Mouse (Mus musculus) G1E (cell line): Measurements from ENCODE around the gene Med13l. TPM values are rescaled to one million over a fixed set of nuclear protein-coding genes. Genes with fewer than 3 reads are reported as not detected.

Experiments used
- ATAC-seq: 2 replicates; pipeline ENCODE4 v1.8.0; 2016; ENCODE audit warnings: mild to moderate bottlenecking; ENCODE audit not compliant: insufficient number of reproducible peaks, poor library complexity, low FRiP score, severe bottlenecking; ENCODE audit errors: extremely low read depth
- DNase-seq: peaks from one replicate; pipeline ENCODE4 v3.0.0; 2012; ENCODE audit warnings: low spot score
- H3K27me3 ChIP-seq: 2 replicates; pipeline ENCODE4 v1.6.1; 2012; ENCODE audit warnings: mild to moderate bottlenecking, low read length, inconsistent platforms; ENCODE audit not compliant: insufficient read depth
- H3K36me3 ChIP-seq: replicated peaks from 2 replicates; pipeline ENCODE3; 2012; ENCODE audit warnings: mild to moderate bottlenecking, inconsistent platforms
- H3K4me1 ChIP-seq: 2 replicates; pipeline ENCODE4 v1.6.1; 2012; ENCODE audit warnings: low read depth, low read length, inconsistent platforms, mixed read lengths; ENCODE audit not compliant: insufficient read depth
- H3K4me3 ChIP-seq: 2 replicates; pipeline ENCODE4 v1.5.1; 2012; ENCODE audit warnings: low read depth, mild to moderate bottlenecking, inconsistent platforms, low read length, moderate library complexity, mixed read lengths
- H3K9me3 ChIP-seq: replicated peaks from 2 replicates; pipeline ENCODE4 v1.6.1; 2012; ENCODE audit warnings: inconsistent platforms
- CTCF ChIP-seq: IDR thresholded peaks from 2 replicates; pipeline ENCODE4 v1.5.1; 2012; ENCODE audit warnings: low read depth, low read length, inconsistent platforms, mixed read lengths
- GATA1 ChIP-seq: IDR thresholded peaks from 2 replicates; pipeline ENCODE4 v1.6.1; 2012; ENCODE audit warnings: borderline replicate concordance, low read length, inconsistent platforms, mixed read lengths
- GATA2 ChIP-seq: IDR thresholded peaks from 2 replicates; pipeline ENCODE4 v1.6.1; 2012; ENCODE audit warnings: low read depth, low read length, inconsistent platforms, borderline replicate concordance
- POLR2AphosphoS5 ChIP-seq: IDR thresholded peaks from 2 replicates; pipeline ENCODE4 v1.6.1; 2012; ENCODE audit warnings: low read depth, low read length, inconsistent platforms; ENCODE audit not compliant: insufficient replicate concordance
- TAL1 ChIP-seq: conservative IDR thresholded peaks from 2 replicates; pipeline ENCODE4 v1.6.1; 2012; ENCODE audit warnings: low read depth, low read length, inconsistent platforms, mixed read lengths
- polyA plus RNA-seq: library from polyadenylated mRNA; stranded (reverse); fragments of >175 nt; gene quantifications from 2 replicates; pipeline ENCODE4 v1.2.3, GENCODE M21; 2012
- total RNA-seq, 2 experiments: library from RNA; stranded (forward) in 1 of 2; stranded (reverse) in 1 of 2; fragments of 200-1000 nt in 1 of 2; fragments of >200 nt in 1 of 2; fragmentation: Nextera tagmentation in 1 of 2; gene quantifications; 2 replicates each; pipeline ENCODE4 v1.2.3; 2014 to 2017

The Med13l gene
- total and polyA plus RNA-seq, 3 experiments: 16.8 to 91.7 (median 17.9) TPM

- no peaks in the 10 kb centered on the region for H3K36me3 ChIP-seq
- H3K4me1 ChIP-seq: peaks cover 2% of the 10 kb centered on the region; the same call in 1 of the 2 replicates
- ATAC-seq (no peak), DNase-seq (no peak)
- TF ChIP-seq GATA2 (no peak), GATA1 (no peak), TAL1 (no peak), POLR2AphosphoS5 (no peak), CTCF (no peak)
- H3K27me3 ChIP-seq: peaks cover 33% of the 10 kb centered on the region
- no peaks in the 10 kb centered on the region for H3K9me3 ChIP-seq
- no peak overlapping the region for H3K4me3 ChIP-seq
Observed at GRCm38 (mm10) chr5:118543816-118544215, 16.7 kb upstream of the Med13l start.

GRCm38 (mm10) chr5:118550493-118550892 lies 10.0 kb upstream of the Med13l start:
- H3K4me1 ChIP-seq: peaks cover 3% of the 10 kb centered on the region
- no peak for TF ChIP-seq CTCF
- TF ChIP-seq TAL1: no peak
- TF ChIP-seq GATA2: no peak
- peaks cover 5% of the 10 kb centered on the region for H3K9me3 ChIP-seq
- no peaks in the 10 kb centered on the region for H3K36me3 ChIP-seq
- DNase-seq (no peak), ATAC-seq (no peak)
- H3K4me3 ChIP-seq: no peak overlapping the region
- peaks cover 19% of the 10 kb centered on the region for H3K27me3 ChIP-seq

- H3K4me1 ChIP-seq: peaks cover 29% of the 10 kb centered on the region
- H3K27me3 ChIP-seq: peaks cover 12% of the 10 kb centered on the region
- no peaks in the 10 kb centered on the region for H3K36me3 ChIP-seq
- DNase-seq (no peak), ATAC-seq (no peak)
- no peak for TF ChIP-seq GATA1
- TF ChIP-seq TAL1: no peak
- TF ChIP-seq POLR2AphosphoS5: no peak
- TF ChIP-seq GATA2: no peak
- TF ChIP-seq CTCF: no peak
- no peak overlapping the region for H3K4me3 ChIP-seq
- peaks cover 5% of the 10 kb centered on the region for H3K9me3 ChIP-seq
Observed at GRCm38 (mm10) chr5:118553290-118553689, 7.2 kb upstream of the Med13l start.

GRCm38 (mm10) chr5:118555305-118555704 lies 5.2 kb upstream of the Med13l start:
- ATAC-seq (no peak), DNase-seq (no peak)
- Histone ChIP-seq H3K4me1 (peaks cover 42% of the 10 kb centered on the region), H3K36me3 (no peaks in the 10 kb centered on the region), H3K4me3 (no peak overlapping the region), H3K9me3 (peaks cover 5% of the 10 kb centered on the region), H3K27me3 (peaks cover 11% of the 10 kb centered on the region)
- TF ChIP-seq GATA1 (no peak), GATA2 (no peak), TAL1 (no peak), CTCF (0 out of 2 replicates have a peak, but pooled peaks have one; percentile 15), POLR2AphosphoS5 (no peak)

GRCm38 (mm10) chr5:118556387-118556937 lies 4.0 kb upstream of the Med13l start:
- DNase-seq: peak; percentile 47
- TF ChIP-seq GATA2 (no peak), TAL1 (0 out of 2 replicates have a peak, but pooled peaks have one; percentile 28)
- H3K9me3 ChIP-seq: peaks cover 5% of the 10 kb centered on the region
- H3K4me1 ChIP-seq: peaks cover 42% of the 10 kb centered on the region
- peak; percentile 54 for ATAC-seq
- H3K4me3 ChIP-seq: peak overlapping the region; percentile 68
- H3K27me3 ChIP-seq: peaks cover 4% of the 10 kb centered on the region; the same call in 1 of the 2 replicates
- no peaks in the 10 kb centered on the region for H3K36me3 ChIP-seq

- H3K4me3 ChIP-seq: no peak overlapping the region
- peaks cover 57% of the 10 kb centered on the region for H3K4me1 ChIP-seq
- H3K36me3 ChIP-seq: peaks cover 6% of the 10 kb centered on the region
- DNase-seq (no peak), ATAC-seq (no peak)
- H3K9me3 ChIP-seq: peaks cover 4% of the 10 kb centered on the region
- peaks cover 4% of the 10 kb centered on the region; the same call in 1 of the 2 replicates for H3K27me3 ChIP-seq
- TF ChIP-seq POLR2AphosphoS5: no peak
- TF ChIP-seq GATA1: no peak
- no peak for TF ChIP-seq CTCF
- no peak for TF ChIP-seq GATA2
Observed at GRCm38 (mm10) chr5:118558841-118559240, 1.6 kb upstream of the Med13l start.
